Mouse (Mus musculus) layer of hippocampus, postnatal 36 days (tissue): ENCODE data around the gene Tas2r106. TPM values are rescaled to one million over a fixed set of nuclear protein-coding genes. Genes with fewer than 3 reads are reported as not detected.

Source experiments
- DNase-seq, 2 experiments: peaks; one replicate each; pipeline ENCODE4 v3.0.0; 2022
- total RNA-seq, 2 experiments: library from RNA; stranded (reverse); gene quantifications; 2 replicates each; pipeline ENCODE4 v1.2.3; 2021

Tas2r106 gene
- total RNA-seq: not detected

DNA sequence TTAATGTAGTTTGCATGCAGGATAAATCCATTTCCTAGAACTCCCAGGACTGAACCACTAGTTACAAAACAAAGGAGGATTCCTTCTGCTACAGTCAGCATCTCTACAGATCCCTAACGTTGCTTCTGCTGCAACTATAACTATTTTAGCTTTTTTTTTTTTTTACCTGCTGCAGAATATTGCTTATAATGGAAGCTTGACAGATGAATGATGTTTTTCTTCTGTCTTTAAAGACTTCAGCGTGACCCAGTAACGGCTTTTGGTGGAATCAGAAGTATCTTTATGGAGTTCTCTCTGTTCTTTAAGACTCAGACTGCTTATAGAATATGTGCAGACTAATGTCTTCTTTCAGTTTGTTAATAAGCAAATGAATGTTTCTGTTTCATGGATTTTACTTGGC lies at the start of gene Tas2r106:
Gene Tas2r106 (minus strand): TSS at position 101 of the 400 bp plus-strand sequence.
- no peak for DNase-seq

GRCm38 (mm10) chr6:131712803-131713202 lies 34.1 kb upstream of the Tas2r106 start:
- DNase-seq: no peak

DNA sequence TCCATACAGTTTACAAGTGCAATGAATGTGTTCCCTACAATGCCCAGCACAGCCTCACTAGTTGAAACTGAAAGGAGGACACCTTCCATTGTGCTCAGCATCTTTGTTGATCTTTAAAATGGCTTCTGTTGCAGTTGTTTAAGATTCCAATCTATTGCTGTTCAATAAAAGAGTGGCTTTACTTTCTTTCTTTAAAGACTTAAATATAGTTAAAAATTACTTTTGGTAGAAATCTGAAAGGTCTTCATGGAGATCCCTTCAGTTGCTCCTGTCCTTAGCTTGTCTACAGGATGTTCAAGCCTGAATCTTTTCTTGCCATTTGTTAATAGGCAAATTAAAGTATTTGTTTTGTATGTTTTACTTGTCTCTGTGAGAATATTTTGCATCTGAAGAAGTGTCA lies 11.3 kb upstream of the Tas2r106 start, which contains the start of gene Tas2r114:
Gene Tas2r114 (minus strand): TSS at position 101 of the 400 bp plus-strand sequence.
- DNase-seq: no peak

DNA sequence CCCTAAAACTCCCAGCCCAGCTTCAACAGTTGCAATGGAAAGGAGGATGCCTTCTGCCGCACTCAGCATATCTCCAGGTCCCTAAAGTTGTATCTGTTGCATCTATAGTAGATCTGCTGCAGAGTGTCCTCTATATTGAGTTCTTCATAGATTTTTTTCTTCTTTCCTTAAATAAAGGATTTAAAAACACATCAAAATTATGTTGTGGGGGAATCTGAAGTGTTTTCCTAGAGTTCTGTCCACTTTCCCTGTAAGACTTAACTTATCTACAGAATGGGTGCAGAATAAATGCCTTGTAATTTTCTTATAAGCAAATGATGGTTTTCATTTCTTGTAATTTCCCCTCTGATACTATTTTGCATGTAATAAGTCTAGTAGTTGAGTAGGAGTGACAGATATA lies 8.7 kb upstream of the Tas2r106 start, which contains the start of gene Tas2r105:
Gene Tas2r105 (minus strand): TSS at position 101 of the 400 bp plus-strand sequence.
- no peak for DNase-seq

DNA sequence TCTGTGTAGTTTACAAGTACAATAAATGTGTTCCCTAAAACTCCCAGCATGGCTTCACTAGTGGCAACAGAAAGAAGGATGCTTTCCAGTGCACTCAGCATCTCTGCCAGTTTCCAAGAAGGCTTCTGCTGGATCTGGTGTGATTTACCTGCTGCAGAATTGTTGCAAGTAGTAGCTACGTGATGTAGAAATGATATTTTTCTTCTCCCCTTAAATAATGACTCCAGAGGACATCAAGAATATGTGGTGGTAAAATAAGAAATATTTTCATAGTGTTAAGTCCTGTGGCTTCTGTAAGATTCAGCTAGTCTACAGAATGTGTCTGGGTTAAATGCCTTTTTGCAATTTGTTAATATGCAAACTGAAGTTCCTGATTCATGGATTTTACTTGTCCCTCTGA lies 7.0 kb upstream of the Tas2r106 start, which contains the start of gene Tas2r104:
Gene Tas2r104 (minus strand): TSS at position 101 of the 400 bp plus-strand sequence.
- DNase-seq: no peak

GRCm38 (mm10) chr6:131660049-131660448 lies 18.6 kb downstream of the Tas2r106 start, which contains the start of gene Tas2r107:
Tas2r107 (minus strand) TSS chr6:131660149.
- no peak for DNase-seq

DNA sequence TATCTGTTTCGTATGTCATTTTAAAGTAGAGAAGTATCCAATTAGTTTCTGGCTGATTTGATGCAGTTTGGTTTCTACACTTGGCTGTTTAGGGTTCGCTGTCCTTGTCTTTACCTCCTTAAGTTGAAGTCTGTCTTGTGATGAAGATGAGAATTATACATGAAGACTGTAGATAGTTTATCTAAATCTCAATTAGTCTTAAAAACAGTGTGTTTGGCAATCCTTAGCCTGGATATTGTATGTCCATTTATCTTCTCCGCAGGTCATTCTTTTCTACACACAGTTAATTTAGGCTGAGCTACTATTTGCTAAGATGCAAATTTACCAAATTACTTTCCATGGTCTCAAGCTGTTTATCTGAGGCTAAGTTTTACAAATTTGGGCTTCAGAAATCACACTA lies 47.9 kb downstream of the Tas2r106 start, which contains the start of gene Tas2r130:
Gene Tas2r130 (minus strand): TSS at position 101 of the 400 bp plus-strand sequence.
- DNase-seq: no peak

Other genes with a start within 250 kb of the Tas2r106 start
- gene 5430401F13Rik, start 192.5 kb downstream of the Tas2r106 start, total RNA-seq: not detected
- gene Gm6619, start 192.5 kb downstream of the Tas2r106 start, total RNA-seq: not detected
- not detected for gene Tas2r130, start 48.0 kb downstream of the Tas2r106 start, total RNA-seq
- not detected for gene Tas2r107, start 18.7 kb downstream of the Tas2r106 start, total RNA-seq
- not detected for gene Tas2r104, start 6.9 kb upstream of the Tas2r106 start, total RNA-seq
- gene Tas2r105, start 8.6 kb upstream of the Tas2r106 start, total RNA-seq: not detected
- not detected for gene Tas2r114, start 11.2 kb upstream of the Tas2r106 start, total RNA-seq